Mouse (Mus musculus) heart, postnatal 0 days (tissue): Measurements from ENCODE around the gene Akt2. TPM values are rescaled to one million over a fixed set of nuclear protein-coding genes. Genes with fewer than 3 reads are reported as not detected.

Source experiments
- ATAC-seq: fragments of 200-750 bp; cut with Nextera tagmentation; 2 replicates; pipeline ENCODE4 v1.8.0; 2017; ENCODE audit warnings: low read depth, moderate number of reproducible peaks, moderate library complexity; ENCODE audit not compliant: insufficient read depth
- DNase-seq: peaks from one replicate; pipeline ENCODE4 v3.0.0-alpha.2; 2016; ENCODE audit warnings: low spot score
- H3K27ac ChIP-seq: fragments of 300-500 bp; sonication (generic); 2 replicates; pipeline ENCODE4 v1.5.1; 2014; ENCODE audit warnings: low read depth, mild to moderate bottlenecking
- H3K27me3 ChIP-seq: fragments of 300-500 bp; sonication (generic); 2 replicates; pipeline ENCODE4 v1.6.1; 2014; ENCODE audit warnings: low read length, mixed read lengths; ENCODE audit not compliant: control insufficient read depth, insufficient read depth
- H3K36me3 ChIP-seq: fragments of 300-500 bp; sonication (generic); replicated peaks from 2 replicates; pipeline ENCODE4 v1.6.1; 2014; ENCODE audit warnings: low read length, mixed read lengths; ENCODE audit not compliant: control insufficient read depth, insufficient read depth
- H3K4me1 ChIP-seq: fragments of 300-500 bp; sonication (generic); 2 replicates; pipeline ENCODE4 v1.6.1; 2014; ENCODE audit warnings: antibody characterized with exemption; ENCODE audit not compliant: control insufficient read depth, insufficient read depth
- H3K4me2 ChIP-seq: fragments of 300-500 bp; sonication (generic); 2 replicates; pipeline ENCODE4 v1.6.1; 2014; ENCODE audit warnings: low read depth, mild to moderate bottlenecking, low read length, moderate library complexity
- H3K4me3 ChIP-seq: fragments of 300-500 bp; sonication (generic); 2 replicates; pipeline ENCODE4 v1.5.1; 2014; ENCODE audit warnings: low read depth, low read length
- H3K9ac ChIP-seq: fragments of 300-500 bp; sonication (generic); replicated peaks from 2 replicates; pipeline ENCODE4 v1.6.1; 2014; ENCODE audit warnings: low read depth, low read length, mixed read lengths
- H3K9me3 ChIP-seq: fragments of 300-500 bp; sonication (generic); replicated peaks from 2 replicates; pipeline ENCODE4 v1.6.1; 2016; ENCODE audit warnings: low read length; ENCODE audit not compliant: control insufficient read depth
- CTCF ChIP-seq: IDR thresholded peaks from 2 replicates; pipeline ENCODE4 v1.5.1; 2016; ENCODE audit warnings: antibody characterized with exemption, control low read depth, low read depth
- EP300 ChIP-seq: IDR thresholded peaks from 2 replicates; pipeline ENCODE4 v1.6.1; 2016; ENCODE audit warnings: antibody characterized with exemption, low read depth
- WGBS: fragments of 180-500 bp; shearing (Covaris S2); extraction: QIAGEN DNeasy Blood & Tissue Kit; methylation state at CpG from one replicate; pipeline ENCODE4 v1.1.7; 2014; 5-methylcytosine and 5-hydroxymethylcytosine counted together
- polyA plus RNA-seq: library from polyadenylated mRNA; unstranded; fragments of >200 nt; fragmentation: Nextera tagmentation; extraction: Ambion mirVana; gene quantifications from 2 replicates; pipeline ENCODE4 v1.2.1, GENCODE M21; 2015
- total RNA-seq: library from RNA; depleted of rRNA; stranded (reverse); fragments of >200 nt; gene quantifications from 2 replicates; pipeline ENCODE4 v1.2.3, GENCODE M21; 2014; ENCODE audit warnings: low replicate concordance

Gene Akt2
- total and polyA plus RNA-seq, 2 experiments from 2014 or later: 80.5 to 138 TPM

DNA sequence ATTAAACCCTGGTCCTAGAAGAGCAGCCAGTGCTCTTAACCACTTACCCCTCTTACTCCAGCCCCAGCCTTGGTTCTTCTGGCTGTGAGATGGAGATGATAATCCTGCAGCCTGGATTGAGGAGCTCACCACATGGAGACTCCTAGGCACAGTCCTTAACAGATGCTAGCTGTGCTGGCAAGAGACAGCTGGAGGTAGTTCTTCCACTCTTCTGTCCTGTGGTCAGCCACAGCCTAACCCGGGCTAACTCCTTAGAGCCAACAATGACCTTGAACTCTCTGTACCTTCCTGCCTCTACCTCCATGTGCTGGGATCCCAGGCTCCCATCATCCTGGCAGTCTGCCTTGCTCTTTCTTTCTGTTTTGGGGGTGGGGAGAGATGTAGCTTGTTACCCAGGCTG, 30.4 kb upstream of the Akt2 start:
- WGBS: 50% methylated on average over 1 of the region's 1 CpGs
- DNase-seq (no peak), ATAC-seq (no peak)
- H3K27me3 ChIP-seq: no peaks in the 10 kb centered on the region
- H3K4me1 ChIP-seq: peaks cover 5% of the 10 kb centered on the region
- H3K4me2 ChIP-seq: peak overlapping the region; percentile 61
- H3K9me3 ChIP-seq: no peaks in the 10 kb centered on the region
- TF ChIP-seq CTCF: no peak
- TF ChIP-seq EP300: no peak
- peaks cover 34% of the 10 kb centered on the region for H3K36me3 ChIP-seq
- peak overlapping the region; percentile 38 for H3K9ac ChIP-seq
- H3K4me3 ChIP-seq: peak overlapping the region; percentile 36
- H3K27ac ChIP-seq: peak overlapping the region; percentile 95

DNA sequence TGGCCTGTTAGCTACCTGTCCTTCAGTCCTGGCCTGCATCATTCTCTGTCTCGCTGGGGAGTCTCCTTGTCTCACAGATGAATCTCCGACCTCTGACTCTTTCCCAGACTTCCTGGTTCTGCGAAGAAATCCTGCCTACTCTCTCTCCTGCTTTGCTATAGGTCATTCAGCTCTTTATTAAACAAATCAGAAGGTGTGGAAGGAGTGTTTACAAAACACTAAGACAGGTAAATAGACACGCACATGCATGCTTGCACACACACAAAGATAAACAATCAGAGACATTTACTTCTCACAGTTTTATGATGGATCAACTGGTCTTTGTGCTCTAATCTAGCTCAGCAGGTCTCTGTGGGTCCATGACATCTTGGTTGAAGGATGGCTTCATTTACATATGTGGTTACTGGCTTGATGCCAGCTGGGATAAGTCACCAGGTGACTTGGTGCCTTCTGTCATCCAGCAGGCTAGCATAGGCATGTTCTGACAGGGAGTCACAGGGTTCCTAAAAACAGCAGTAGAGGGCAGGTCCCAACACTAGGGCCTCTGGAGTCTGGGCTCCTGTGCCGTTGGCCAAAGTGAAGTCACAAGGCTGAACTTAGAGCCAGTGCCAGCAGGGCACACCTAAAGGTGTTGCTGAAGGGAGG, 21.6 kb upstream of the Akt2 start:
- no peak overlapping the region for H3K9ac ChIP-seq
- WGBS: 82% methylated on average over 5 of the region's 5 CpGs
- no peak overlapping the region for H3K4me3 ChIP-seq
- H3K27me3 ChIP-seq: no peaks in the 10 kb centered on the region
- TF ChIP-seq CTCF: no peak
- TF ChIP-seq EP300: no peak
- H3K4me1 ChIP-seq: no peaks in the 10 kb centered on the region
- ATAC-seq (peak; percentile 30; the same call in 1 of the 2 replicates), DNase-seq (no peak)
- H3K36me3 ChIP-seq: peaks cover 82% of the 10 kb centered on the region
- H3K9me3 ChIP-seq: no peaks in the 10 kb centered on the region
- H3K27ac ChIP-seq: no peak overlapping the region
- no peak overlapping the region for H3K4me2 ChIP-seq

DNA sequence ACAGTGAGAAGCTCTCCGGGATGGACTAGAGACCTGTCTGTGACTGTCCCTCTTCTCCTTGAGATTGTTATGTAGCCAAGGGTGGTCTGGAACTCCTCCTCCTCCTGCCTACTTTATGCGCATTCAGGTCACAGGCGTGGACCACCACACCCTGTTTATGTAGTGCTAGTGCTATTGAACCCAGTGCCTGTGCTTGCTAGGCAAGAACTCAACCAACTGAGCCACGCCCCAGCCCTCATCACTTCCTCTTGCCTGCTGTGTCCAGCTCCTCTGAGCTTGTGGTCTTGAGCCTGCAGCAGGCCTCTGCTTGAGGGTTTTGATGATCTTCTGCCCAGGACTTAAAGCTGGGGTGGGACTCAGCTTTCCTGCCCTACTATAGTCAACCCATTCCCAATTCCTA, 19.2 kb upstream of the Akt2 start:
- H3K27ac ChIP-seq: no peak overlapping the region
- H3K9ac ChIP-seq: no peak overlapping the region
- H3K9me3 ChIP-seq: no peaks in the 10 kb centered on the region
- 95% methylated on average over 4 of the region's 4 CpGs for WGBS
- H3K27me3 ChIP-seq: no peaks in the 10 kb centered on the region
- DNase-seq (no peak), ATAC-seq (no peak)
- H3K4me1 ChIP-seq: no peaks in the 10 kb centered on the region
- H3K4me3 ChIP-seq: no peak overlapping the region
- H3K4me2 ChIP-seq: no peak overlapping the region
- peaks cover 89% of the 10 kb centered on the region for H3K36me3 ChIP-seq
- TF ChIP-seq EP300: no peak
- TF ChIP-seq CTCF: no peak

DNA sequence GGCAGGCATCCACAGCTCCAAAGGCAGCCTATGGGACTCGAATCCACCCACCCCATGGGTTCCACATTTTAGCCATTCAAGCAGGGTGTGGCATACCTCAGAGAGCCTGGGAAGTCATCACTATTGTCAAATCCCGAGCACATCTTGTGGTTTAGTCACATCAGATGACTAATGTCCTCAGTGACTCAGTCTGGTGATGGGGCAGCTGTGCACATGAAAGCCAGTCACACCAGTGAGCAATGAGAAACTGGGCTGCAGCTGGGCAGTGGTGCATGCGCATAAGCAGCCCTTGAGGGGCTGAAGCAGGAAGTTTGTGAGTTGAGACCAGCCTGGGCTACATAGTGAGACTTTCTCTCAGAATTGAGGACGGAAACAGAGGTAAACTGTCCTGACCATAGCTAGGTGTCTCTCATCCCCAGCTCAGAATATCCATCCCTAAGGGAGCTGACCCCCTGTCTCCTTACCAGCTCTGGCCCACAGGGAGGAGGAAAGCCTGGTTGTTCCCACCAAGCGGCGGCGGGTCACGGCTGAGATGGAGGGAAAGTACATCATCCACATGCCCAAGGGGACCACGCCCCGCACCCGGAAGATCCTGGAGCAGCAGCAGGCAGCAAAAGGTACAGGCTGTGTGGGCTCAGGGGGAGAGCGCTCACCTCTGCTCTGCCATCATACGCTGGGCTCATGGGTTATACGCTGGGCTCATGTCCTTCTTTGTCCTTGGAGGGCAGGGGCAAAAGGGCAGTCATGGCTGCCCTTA, 17.1 kb upstream of the Akt2 start:
- H3K27me3 ChIP-seq: no peaks in the 10 kb centered on the region
- peaks cover 87% of the 10 kb centered on the region for H3K36me3 ChIP-seq
- DNase-seq (no peak), ATAC-seq (no peak)
- no peak overlapping the region for H3K9ac ChIP-seq
- H3K4me1 ChIP-seq: no peaks in the 10 kb centered on the region
- 91% methylated on average over 14 of the region's 14 CpGs for WGBS
- H3K27ac ChIP-seq: no peak overlapping the region
- no peak overlapping the region for H3K4me2 ChIP-seq
- no peaks in the 10 kb centered on the region for H3K9me3 ChIP-seq
- no peak overlapping the region for H3K4me3 ChIP-seq
- no peak for TF ChIP-seq EP300
- no peak for TF ChIP-seq CTCF

DNA sequence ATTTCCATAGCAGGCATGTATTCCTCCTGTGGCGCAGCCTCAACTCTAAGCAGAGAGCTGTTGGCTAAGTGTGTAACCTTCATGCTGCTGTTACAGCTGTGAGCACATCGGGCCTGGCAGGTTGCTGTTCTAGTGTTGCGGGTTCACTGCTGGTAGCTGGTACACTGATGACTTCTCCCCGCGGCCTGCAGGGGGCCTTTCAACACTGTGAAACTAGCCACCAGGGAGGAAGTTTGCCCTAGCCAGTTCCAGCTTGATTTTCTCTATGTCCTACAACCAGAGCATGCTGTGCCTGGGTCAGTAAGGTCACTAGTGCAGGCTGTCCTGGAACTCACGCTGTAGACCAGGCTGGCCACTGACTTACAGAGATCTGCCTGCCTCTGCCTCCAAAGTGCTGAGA, 14.4 kb upstream of the Akt2 start:
- H3K27me3 ChIP-seq: no peaks in the 10 kb centered on the region
- H3K9ac ChIP-seq: no peak overlapping the region
- no peak for TF ChIP-seq EP300
- 0 out of 2 replicates have a peak, but pooled peaks have one; percentile 25 for TF ChIP-seq CTCF
- H3K27ac ChIP-seq: no peak overlapping the region
- H3K36me3 ChIP-seq: peaks cover 90% of the 10 kb centered on the region
- ATAC-seq (0 out of 2 replicates have a peak, but pooled peaks have one; percentile 10), DNase-seq (no peak)
- H3K9me3 ChIP-seq: no peaks in the 10 kb centered on the region
- no peaks in the 10 kb centered on the region for H3K4me1 ChIP-seq
- H3K4me3 ChIP-seq: no peak overlapping the region
- H3K4me2 ChIP-seq: no peak overlapping the region
- 67% methylated on average over 6 of the region's 6 CpGs for WGBS
